Mouse (Mus musculus): ENCODE results near the gene Dlgap4.
A peak's percentile ranks its signal among the peaks of the same experiment; 100 is the strongest.

Dlgap4 gene

DNA sequence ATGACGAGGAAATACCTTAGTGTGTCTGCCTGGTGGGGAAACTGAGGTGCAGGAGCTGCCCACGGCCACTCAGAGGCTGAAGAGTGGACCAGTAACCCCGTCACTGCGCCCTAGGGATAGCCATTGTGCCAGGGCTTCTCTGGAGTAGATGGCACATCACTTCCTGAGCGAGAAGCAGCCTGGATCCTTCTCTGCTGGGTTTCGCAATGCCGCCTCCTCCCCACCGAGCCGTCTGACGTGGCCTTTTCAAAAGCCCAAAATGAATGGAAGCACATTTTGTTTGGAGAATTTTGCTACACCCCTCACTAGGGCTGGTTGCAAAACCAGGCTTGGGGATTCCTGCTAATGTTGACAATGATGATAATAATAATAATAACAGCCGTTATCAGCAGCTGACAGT, 4.0 kb downstream of the Dlgap4 start:
- DNase-seq (ENCODE audit: low read depth): peak; percentile 66

DNA sequence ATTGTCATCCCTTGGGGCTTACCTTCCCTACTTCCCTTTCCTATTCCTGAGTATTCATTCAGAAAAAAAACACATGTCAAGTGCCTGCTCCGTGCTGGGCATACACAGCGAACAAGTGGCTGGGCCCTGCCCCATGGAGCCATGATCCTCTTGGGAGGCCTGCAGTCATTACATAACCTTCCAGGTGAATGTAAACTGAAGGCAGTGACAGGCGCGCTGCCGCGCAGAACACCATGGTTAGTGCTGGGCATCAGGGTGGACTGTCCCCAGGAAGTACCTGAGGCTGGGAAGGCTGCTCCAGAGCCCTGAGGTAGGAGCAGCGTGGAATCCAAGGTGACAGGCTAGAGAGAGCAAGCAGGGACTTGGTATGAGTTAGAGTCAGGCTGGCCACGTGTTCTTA, 7.4 kb downstream of the Dlgap4 start:
- no peak for DNase-seq (ENCODE audit: low read depth)

DNA sequence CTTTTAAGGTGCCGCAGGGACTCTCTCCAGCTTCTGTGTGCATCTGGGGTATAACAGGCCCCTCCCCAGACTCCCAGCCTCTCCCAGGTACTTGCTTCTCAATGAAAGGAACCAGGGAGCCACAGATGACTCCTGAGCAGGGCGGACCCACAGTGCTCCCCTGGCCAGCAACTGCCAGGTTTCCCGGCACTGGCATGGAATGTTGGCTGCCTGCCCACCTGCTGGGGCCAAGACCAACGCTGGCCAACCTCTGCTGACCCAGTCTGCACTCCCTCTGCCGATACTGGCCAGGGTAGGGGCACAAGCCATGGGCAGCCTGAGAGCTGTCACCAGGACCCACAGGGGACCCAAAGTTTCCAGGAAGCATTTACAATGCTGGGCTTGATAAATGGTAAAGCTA, 7.9 kb downstream of the Dlgap4 start:
- DNase-seq (ENCODE audit: low read depth): no peak

DNA sequence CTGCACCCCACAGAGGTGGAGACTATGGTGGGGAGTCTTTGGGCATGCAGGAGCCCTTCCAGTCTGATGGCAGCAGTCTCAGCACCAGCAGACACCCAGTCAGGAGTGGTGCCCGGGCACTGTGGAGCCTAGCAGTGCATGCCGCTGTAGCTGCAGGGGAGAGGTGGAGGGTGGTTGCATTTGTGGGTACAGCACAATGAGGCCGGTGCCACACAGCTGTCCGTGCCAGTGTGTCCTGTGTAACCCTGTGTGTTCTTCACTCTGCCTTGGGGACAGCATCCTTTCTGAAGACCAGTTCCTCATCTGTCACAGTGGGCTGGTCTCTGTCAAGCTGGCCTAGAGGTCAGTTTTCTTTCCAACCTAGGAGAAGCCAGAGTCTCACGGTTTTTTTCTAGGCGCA, 8.7 kb downstream of the Dlgap4 start:
- DNase-seq (ENCODE audit: low read depth): no peak

DNA sequence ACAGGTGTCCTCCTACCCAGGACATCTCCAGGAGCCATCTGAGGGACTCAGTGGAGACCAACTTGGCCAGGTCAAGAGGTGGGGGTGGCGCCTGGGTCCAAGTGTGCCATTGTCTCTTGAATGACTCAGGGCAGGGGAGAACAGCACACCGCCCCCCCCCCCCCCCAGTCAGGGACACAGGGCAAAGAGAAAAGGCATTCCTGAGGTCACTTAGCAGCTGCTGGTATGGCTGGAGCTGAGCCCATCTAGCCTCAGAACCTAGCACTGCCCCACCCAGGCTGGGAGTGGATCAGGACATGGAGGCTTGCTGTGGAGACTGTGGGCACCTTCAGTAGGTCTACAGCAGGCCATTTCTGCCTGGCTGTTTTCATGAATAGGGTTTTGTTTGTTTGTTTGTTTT, 9.7 kb downstream of the Dlgap4 start:
- DNase-seq (ENCODE audit: low read depth): no peak

DNA sequence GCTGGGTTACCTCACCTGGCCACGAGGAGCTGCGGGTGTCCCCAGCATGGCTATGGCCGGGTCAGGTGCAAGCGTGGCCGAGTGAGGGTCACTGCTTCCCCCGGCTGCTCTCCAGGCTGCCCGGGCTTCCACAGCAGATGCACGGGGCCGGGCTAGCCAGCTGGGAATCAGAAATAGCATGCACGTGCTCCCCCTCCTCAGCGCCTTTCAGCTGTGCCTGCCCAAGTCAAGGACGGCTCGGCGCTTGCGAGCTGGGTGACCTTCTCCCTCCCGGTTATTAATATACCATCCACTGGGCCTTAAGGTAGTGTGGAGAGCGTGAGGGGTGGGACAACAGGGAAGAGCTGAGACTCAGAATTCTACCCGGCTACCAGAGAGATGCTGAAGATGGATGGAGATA, 11.8 kb downstream of the Dlgap4 start:
- DNase-seq (ENCODE audit: low read depth): no peak

DNA sequence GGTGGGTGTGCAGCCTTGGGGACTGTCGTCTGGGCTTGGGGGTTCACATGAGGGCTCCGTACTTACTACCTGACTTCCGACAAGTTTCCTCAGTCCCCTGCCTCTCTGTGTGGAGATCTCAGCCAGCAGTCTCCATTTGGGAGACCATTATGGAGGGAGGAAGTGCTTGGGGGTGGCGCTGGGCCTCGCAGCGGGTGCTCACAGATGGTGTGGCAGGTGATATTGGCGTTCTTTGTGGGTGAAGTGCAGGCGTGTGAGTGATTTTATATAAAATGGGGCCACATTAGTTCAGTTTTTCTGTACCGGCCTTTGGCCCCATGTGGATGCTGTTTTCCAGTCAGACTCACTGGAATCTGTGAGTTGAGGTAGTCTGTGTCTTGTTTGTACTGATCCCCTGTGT, 12.6 kb downstream of the Dlgap4 start:
- no peak for DNase-seq (ENCODE audit: low read depth)

DNA sequence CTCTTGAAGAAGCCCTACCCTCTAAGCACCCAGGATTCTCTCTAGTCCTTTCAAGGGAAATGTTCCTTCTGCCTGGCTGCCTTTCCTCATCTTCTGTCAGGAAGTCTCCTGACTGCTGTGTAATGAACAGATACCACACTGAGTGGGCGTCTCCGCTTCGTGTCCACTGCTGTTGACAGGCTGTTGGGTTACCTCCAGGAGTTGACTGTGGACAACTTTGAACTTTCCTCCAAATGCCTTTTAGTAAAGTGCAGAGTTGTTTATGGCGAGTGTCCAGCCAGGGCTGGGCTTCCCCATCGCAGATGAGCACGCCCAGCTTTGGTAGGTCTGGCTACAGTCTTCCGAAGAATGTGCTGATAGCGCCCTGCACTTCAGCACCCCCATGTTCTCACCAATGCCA, 13.0 kb downstream of the Dlgap4 start:
- DNase-seq (ENCODE audit: low read depth): peak; percentile 83

DNA sequence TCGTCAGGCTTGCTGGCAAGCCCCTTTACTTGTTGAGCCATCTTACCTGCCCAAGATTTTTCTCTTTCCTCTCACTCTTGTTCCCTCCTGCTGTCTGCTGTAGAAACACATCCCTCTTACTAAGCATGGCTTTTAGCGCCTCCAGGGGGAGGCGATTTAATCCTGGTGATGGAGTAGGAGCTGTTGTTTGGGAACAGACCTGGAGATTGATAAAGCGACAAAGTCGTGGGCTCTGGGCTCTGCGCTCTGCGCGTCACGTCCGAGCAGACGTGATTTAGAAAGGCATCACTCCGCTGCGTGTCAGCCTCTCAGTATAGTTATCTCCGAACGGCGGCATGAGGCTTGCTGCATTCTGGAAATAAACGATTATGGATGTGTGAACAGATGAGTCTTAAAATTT, 14.4 kb downstream of the Dlgap4 start:
- DNase-seq (ENCODE audit: low read depth): no peak

DNA sequence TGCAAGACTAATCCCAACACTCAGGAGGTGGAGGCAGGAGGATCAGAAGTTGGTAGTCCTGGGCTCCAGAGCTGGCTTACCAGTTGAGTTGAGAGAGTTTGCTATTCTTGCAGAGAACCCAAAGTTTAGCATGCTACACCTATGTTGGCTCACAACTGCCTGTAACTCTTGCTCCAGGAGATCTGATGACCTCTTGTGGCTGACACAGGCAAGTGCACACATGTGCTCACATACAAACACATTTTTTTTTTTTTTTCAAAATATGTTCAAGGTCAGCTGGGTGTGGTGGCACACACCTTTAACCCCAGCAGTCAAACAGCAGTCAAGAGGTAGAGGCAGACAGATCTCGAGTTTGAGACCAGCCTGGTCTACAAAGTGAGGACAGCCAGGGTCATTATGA, 16.8 kb downstream of the Dlgap4 start:
- DNase-seq (ENCODE audit: low read depth): no peak

DNA sequence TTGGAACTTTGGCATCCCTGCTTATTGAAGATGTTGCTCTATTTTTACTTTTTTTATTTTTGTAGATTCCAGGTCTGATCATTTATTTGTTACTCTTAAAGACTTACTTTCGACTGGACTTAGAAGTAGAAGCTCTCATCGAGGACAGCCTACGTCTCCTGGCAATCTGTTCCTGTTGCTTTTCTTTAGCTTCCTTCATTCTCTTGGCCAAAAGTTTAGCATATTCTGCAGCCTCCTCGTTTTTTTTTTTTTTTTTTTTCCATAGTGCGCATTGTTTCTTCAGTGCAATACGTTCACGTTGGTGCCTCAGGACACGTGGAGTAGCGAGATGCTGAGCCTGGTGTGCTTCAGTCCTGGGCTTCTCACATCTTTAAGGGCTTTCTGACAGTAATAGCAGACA, 19.2 kb downstream of the Dlgap4 start:
- no peak for DNase-seq (ENCODE audit: low read depth)

DNA sequence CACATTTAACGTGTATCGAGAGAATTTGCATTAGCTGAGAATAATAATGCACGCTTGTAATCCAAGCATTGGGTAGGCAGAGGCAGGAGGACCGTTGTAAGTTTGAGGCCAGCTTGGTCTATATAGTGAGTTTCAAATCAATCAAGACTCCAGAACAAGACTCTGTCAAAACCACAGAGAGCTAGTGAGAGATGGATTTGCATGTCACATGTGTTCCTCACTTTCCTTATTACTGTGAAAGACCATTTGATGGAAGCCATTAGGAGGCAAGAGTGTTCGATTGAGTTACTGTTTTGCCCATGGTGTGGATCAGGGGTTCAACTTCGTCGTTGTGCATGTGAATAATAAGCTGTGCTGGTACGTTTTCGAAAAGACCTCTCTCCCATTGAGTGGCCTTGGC, 21.6 kb downstream of the Dlgap4 start:
- DNase-seq (ENCODE audit: low read depth): no peak

DNA sequence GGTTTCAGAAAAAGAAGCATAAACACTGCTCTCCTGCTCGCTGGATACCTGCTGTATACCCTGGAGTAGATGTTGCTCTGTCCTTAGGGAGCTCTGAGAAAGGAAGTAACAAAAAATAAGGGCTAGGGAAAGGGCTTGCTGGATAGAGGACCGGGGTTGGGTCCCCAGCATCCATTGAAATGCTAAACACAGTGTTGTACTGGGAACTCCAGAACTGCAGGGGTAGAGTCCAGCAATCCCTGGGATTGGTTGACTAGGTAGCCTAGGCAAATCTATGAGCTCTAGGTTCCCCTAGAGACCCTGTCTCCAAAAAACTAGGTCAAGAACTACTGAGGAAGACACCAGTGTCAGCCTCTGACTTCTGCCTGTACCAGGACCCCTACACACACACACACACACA, 27.6 kb downstream of the Dlgap4 start:
- no peak for DNase-seq (ENCODE audit: low read depth)

DNA sequence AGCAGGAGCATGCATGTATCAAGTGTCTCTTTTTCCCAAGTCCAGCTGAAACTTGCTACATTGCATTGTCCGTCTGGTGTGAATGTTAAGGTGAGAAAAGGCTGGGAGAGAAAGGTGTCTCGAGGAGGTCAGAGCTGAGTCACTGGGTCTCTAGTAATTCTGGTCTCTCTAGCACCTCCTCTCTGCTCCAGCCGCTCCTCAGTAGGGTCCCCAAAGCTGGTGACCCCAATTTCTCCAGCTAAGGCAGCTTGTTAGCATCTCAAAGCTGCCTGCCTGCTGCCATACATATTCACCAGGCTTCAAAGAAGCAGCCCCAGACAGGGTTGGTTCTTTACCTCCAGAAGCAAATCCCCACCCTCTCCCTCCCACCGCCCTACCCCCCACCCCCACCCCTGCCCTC, 29.4 kb downstream of the Dlgap4 start:
- DNase-seq (ENCODE audit: low read depth): no peak

DNA sequence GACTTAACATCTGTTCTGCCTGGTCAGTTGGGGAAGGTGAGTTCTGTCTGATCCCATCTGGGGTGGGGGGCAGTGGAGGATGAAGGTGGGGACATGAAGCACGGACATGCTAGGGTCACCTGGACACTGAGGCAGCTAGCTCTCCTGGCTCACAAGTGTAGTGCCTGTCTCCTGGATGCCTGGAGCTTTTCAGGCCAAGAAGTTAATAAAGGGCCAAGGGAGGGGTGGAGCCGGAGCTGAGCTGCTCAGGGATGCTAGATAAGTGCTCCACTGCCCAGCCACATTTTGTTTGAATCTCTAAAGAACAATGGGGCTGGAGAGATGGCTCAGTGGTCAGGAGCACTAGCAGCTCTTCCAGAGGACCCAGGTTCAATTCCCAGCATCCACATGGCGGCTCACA, 29.9 kb downstream of the Dlgap4 start:
- DNase-seq (ENCODE audit: low read depth): no peak

DNA sequence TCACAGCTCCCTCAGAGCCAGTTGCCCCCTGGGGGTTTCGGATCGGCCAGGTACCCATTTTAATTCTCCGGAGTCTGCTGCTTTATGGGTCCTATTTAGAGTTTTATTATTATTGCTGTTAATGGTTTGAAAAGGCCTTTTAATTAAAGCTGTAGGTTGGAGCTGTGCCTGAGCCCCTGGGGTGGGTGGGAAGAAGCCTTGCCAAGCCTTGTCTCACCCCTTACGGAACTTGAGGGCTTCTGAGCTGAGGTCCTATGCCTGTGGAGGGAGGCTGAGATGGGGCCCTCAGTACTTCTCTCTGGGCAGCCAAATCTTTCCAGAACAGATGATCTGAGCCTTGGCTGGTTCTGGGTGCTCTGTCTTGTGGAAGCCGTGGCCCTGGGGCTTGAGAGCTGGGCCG, 31.6 kb downstream of the Dlgap4 start:
- DNase-seq (ENCODE audit: low read depth): no peak

DNA sequence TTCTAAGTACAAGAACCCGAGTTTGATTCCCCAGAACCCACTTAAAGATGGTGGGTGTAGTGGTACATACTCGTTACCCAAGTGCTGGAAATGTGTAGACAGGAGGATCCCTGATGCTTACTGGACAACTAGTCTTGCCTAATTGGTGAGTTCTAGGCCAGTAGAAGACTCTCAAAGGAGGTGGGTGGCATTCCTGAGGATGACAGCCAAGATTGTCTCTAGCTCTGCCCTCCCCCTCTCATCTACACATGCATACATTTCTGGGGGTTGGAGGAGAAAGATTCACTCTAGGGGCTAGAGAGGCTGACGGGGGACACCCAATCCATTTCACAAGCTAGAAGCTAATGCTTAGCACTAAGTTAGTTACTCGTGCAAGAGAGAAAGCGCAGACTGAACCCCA, 33.4 kb downstream of the Dlgap4 start:
- no peak for DNase-seq (ENCODE audit: low read depth)

DNA sequence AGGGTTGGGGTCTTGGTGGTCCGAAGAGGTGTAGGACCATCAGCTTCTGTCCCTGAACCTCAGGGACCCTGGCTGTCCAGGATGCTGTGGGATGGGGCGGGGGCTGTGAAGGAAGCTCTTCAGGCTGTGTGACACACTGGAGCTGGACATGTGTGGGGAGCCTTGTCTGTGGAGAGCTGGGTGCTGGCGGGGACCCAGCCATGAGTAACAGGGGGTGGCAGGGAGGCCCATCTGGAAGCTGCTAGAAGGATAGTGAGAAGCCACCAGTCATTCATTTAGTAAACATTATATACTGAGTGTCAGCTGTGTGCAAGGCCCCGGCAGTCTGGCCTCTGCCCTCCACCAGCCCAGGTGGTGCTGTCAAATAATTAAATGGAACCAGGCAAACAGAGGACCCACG, 34.5 kb downstream of the Dlgap4 start:
- DNase-seq (ENCODE audit: low read depth): no peak

DNA sequence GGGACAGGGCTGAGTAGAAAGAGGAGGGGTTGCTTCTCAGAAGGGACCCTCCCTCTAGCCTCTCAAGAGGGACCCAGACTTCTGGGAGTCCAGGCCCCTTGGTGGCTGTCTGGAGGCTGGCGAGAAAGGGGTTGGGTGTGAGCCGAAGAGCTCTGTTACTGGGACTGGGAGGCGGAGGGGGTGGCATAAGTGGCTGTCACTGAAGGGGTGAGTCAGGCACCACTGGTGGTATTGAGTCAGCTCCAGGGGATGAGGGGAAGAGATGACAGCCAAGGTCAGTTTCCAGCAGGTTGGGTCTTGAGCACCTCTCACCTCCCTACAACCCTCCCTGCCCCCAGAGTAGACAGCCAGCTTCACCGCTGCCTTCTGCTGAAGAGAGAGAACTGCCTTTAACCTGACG, 35.9 kb downstream of the Dlgap4 start:
- DNase-seq (ENCODE audit: low read depth): no peak

DNA sequence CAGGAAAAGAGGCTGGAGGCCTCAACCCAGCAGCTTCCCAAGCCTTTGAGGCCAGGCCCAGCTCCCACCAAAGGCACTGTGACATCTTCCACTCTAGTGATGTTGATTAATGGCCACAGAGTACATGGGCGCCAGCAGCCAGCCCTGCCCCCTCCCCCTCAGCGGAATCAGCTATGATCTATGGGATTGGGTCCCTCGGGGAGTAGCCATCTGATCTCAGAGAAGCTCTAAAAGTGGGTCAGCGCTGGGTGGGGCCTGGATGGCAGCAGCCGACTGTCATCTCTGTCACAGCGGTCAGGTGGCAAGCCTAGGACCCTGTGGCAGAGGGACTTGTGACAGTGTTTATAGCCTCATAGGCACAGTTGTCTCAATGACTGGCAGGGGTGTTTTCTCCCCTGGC, 37.5 kb downstream of the Dlgap4 start:
- DNase-seq (ENCODE audit: low read depth): no peak

DNA sequence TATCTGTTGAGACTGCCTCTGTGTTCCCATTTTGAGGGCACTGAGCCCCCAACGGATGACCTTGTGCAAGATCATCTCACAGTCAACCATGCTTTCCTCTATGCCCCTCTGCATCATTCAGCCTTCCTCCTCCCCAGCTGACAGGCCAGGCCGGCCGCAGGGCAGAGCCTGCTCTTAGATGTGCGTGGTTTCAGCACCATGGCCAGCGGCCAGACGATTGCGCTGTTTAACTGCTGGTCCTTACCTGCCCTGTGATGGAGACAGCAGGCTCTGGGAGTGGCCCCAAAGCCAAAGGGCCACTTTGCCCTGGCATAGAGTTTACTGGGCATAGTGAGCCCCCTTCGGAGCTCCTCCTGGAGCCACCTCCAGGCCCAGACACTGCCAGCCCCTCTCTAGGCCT, 39.3 kb downstream of the Dlgap4 start:
- DNase-seq (ENCODE audit: low read depth): no peak

DNA sequence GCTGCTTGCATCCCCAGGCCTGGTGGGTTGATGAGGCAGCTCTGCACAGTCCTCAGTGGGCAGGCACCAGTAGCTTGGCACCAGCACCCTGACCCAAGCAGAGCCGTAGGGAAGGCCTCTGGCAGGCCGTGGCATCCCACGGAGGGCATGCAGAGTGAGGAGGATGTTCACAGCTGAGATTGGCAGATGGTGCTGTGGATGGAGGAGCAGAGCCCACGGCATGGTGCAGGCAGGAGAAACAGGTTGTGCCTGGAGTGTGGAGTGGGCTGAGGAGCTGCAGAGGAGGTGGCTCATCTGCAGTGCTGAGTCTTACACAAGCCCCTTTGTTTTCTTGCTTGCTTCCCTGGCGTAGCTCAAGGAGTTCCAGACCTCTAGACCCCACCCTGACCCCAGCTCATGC, 40.6 kb downstream of the Dlgap4 start:
- no peak for DNase-seq (ENCODE audit: low read depth)

DNA sequence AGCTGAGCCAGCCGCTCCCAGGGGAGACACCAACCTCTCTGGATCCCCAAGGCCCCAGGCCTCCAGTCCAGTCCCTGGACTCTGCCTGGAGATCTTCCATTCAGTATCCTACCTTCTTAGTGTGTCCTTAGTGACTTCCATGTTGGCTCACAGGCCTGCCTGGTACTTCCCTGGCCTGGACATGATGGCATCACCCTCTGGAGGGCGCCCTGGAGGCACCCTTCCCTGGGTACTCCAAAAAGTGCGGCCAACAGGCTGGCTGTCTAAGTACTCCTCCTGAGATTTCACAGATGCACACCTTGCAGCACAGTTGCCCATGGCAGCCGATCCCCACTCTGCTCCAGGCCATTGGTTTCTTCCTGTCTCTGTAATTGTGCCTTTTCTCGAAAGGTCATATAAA, 42.1 kb downstream of the Dlgap4 start:
- DNase-seq (ENCODE audit: low read depth): no peak

DNA sequence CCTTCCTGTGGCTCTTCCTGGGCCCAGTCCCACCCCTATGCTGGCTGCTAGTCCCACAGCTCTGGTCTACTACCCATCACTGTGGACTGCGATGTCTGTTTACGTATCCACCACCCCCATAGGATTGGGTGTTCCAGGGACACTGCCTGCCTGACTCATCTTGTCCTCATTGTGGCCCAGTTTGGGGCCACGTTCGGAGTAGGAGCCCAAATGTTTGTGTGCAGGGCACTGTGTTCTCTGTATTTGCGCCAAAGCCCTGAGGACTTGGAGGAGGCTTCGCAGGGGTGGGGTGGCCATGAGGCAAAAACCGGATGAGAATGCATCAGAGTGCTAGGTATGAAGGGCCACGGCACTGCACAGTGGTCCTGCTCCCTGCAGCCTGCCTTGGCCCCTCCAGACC, 44.0 kb downstream of the Dlgap4 start:
- no peak for DNase-seq (ENCODE audit: low read depth)

DNA sequence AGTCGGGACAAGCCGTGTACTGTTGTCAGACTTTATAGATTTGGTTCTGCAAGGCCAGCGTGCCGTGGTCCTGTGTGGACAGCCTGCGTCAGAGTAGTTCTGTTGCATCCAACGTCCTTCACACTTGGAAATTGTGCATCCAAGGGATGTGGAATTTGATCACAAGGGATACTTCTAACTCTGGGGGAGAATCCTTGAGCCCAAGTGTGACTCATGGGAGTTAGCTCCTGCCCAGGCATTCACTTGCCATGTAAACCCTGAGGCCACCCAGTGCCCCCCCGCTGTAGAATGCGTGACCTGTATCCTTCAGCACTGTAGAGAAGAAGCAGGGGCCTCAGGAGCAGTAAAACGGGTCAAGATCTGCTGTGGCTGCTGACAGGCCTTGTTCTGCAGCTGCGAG, 44.7 kb downstream of the Dlgap4 start:
- no peak for DNase-seq (ENCODE audit: low read depth)

DNA sequence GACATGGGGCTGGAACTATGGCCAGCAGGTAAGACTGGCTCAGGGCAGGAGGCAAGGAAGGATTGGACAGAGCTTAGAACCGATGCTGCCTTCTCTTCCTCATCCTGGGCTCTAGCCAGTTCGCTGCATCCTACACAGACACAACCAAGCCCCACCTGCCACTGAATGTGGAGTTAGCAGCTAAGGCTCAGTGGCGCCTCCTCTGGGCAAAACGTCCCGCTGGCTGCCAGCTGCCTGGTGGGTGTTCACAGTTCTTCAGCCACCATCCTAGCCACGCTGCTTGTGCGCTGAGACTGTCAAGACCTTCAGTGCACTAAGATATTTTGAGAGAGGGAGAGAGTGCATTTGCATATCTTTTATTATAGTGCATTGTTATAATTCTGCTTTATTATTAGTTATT, 45.2 kb downstream of the Dlgap4 start:
- DNase-seq (ENCODE audit: low read depth): no peak
